Mouse (Mus musculus): ENCODE data around the gene Brip1. TPM values are rescaled to one million over a fixed set of nuclear protein-coding genes. Genes with fewer than 3 reads are reported as not detected.

The Brip1 gene
- polyA plus RNA-seq, 1 experiment from 2014 or later = 11.1 TPM

DNA sequence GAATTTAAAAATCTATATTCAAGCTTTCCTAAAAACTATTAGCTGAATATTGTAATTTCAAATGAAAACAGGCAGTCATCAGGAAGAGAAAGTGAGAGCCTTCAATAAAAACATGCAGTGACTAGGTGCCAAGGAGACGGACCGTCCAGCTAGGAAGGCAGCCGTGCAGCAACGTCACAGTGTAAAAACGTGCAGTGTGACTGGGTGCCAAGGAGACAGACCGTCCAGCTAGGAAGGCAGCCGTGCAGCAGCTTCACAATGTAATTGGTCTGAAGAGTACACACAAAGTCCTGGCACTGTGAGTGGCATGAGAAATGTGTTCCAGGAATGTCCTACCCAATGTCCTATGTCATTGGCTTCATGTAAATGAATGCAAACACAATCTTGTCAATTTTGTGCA is 124.0 kb downstream of the Brip1 start:
- no peak for ATAC-seq (ENCODE audit: low FRiP score, low TSS enrichment)
- Histone ChIP-seq H3K4me2 (replicated peaks; ENCODE audit: low read depth, low read length) (no peak overlapping the region), H3K27me3 (ENCODE audit: insufficient read depth, low read length) (no peaks in the 10 kb centered on the region), H3K4me1 (ENCODE audit: insufficient read depth, low read length) (no peaks in the 10 kb centered on the region), H3K4me3 (ENCODE audit: low read length) (no peak overlapping the region), H3K9me3 (ENCODE audit: low read length) (no peaks in the 10 kb centered on the region), H3K27ac (ENCODE audit: low read length) (no peak overlapping the region), H3K9ac (replicated peaks; ENCODE audit: low read length) (no peak overlapping the region), H3K36me3 (ENCODE audit: insufficient read depth, low read length) (peaks cover 12% of the 10 kb centered on the region)
- WGBS = 86% methylated on average over 7 of the region's 7 CpGs

DNA sequence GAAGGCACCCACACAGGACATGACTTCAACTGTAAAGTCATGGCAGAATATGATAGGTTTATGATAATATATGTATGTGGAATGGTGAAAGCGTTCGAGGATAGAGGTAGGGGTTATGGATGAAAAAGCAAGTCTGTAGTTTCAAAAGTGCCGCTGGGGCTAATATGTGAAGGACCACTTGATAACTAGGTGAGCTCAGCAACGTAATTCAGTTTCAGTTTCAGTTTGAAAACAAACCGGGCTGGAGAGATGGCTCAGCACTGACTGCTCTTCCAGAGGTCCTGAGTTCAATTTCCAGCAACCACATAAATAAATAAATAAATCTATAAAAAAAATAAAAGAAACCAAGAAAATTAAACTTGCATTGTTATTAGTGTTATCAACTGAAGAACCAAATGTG is 124.6 kb downstream of the Brip1 start:
- Histone ChIP-seq H3K4me1 (ENCODE audit: insufficient read depth, low read length) (no peaks in the 10 kb centered on the region), H3K27me3 (ENCODE audit: insufficient read depth, low read length) (no peaks in the 10 kb centered on the region), H3K36me3 (ENCODE audit: insufficient read depth, low read length) (peaks cover 12% of the 10 kb centered on the region), H3K27ac (ENCODE audit: low read length) (no peak overlapping the region), H3K4me3 (ENCODE audit: low read length) (no peak overlapping the region), H3K4me2 (replicated peaks; ENCODE audit: low read depth, low read length) (no peak overlapping the region), H3K9me3 (ENCODE audit: low read length) (no peaks in the 10 kb centered on the region), H3K9ac (replicated peaks; ENCODE audit: low read length) (no peak overlapping the region)
- 95% methylated on average over 5 of the region's 5 CpGs for WGBS
- ATAC-seq (ENCODE audit: low FRiP score, low TSS enrichment) = no peak

DNA sequence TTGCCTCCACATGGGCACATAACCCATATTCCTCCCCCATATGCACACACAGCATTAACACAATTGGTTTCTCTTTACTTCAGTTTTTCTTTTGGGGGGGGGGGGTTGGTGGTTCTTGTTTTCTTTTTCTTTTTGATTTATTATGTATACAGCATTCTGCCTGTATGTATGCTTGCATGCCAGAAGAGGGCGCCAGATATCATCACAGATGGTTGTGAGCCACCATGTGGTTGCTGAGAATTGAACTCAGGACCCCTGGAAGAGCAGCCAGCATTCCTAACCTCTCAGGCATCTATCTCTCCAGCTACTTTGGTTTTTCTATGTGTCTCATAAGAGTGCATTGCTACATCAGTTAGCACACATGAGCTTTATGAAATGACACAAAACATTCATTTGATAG is 125.6 kb downstream of the Brip1 start:
- no peak for ATAC-seq (ENCODE audit: low FRiP score, low TSS enrichment)
- 73% methylated on average over 1 of the region's 1 CpGs for WGBS

GRCm38 (mm10) chr11:86068651-86069050 is 132.3 kb downstream of the Brip1 start:
- no peak for ATAC-seq (ENCODE audit: low FRiP score, low TSS enrichment)
- Histone ChIP-seq H3K4me1 (ENCODE audit: insufficient read depth, low read length) (0 out of 2 replicates have a peak, but pooled peaks cover 4% of the 10 kb centered on the region), H3K4me3 (ENCODE audit: low read length) (no peak overlapping the region), H3K9ac (replicated peaks; ENCODE audit: low read length) (no peak overlapping the region), H3K36me3 (ENCODE audit: insufficient read depth, low read length) (0 out of 2 replicates have a peak, but pooled peaks cover under 1% of the 10 kb centered on the region), H3K4me2 (replicated peaks; ENCODE audit: low read depth, low read length) (no peak overlapping the region), H3K9me3 (ENCODE audit: low read length) (no peaks in the 10 kb centered on the region), H3K27ac (ENCODE audit: low read length) (peak overlapping the region; percentile 5; the same call in 1 of the 2 replicates), H3K27me3 (ENCODE audit: insufficient read depth, low read length) (no peaks in the 10 kb centered on the region)
- WGBS = 52% methylated on average over 6 of the region's 6 CpGs

More for the DNA sequence above, 125.6 kb downstream of the Brip1 start:
- Histone ChIP-seq H3K4me3 (ENCODE audit: low read length) (no peak overlapping the region), H3K36me3 (ENCODE audit: insufficient read depth, low read length) (peaks cover 12% of the 10 kb centered on the region), H3K27ac (ENCODE audit: low read length) (no peak overlapping the region), H3K27me3 (ENCODE audit: insufficient read depth, low read length) (no peaks in the 10 kb centered on the region), H3K4me1 (ENCODE audit: insufficient read depth, low read length) (no peaks in the 10 kb centered on the region), H3K9me3 (ENCODE audit: low read length) (no peaks in the 10 kb centered on the region), H3K4me2 (replicated peaks; ENCODE audit: low read depth, low read length) (no peak overlapping the region), H3K9ac (replicated peaks; ENCODE audit: low read length) (no peak overlapping the region)

GRCm38 (mm10) chr11:86067154-86067553 is 133.8 kb downstream of the Brip1 start:
- 79% methylated on average over 8 of the region's 8 CpGs for WGBS
- Histone ChIP-seq H3K9ac (replicated peaks; ENCODE audit: low read length) (no peak overlapping the region), H3K4me2 (replicated peaks; ENCODE audit: low read depth, low read length) (no peak overlapping the region), H3K36me3 (ENCODE audit: insufficient read depth, low read length) (0 out of 2 replicates have a peak, but pooled peaks cover 3% of the 10 kb centered on the region), H3K27ac (ENCODE audit: low read length) (no peak overlapping the region), H3K4me1 (ENCODE audit: insufficient read depth, low read length) (0 out of 2 replicates have a peak, but pooled peaks cover 4% of the 10 kb centered on the region), H3K27me3 (ENCODE audit: insufficient read depth, low read length) (no peaks in the 10 kb centered on the region), H3K9me3 (ENCODE audit: low read length) (no peaks in the 10 kb centered on the region), H3K4me3 (ENCODE audit: low read length) (no peak overlapping the region)
- ATAC-seq (ENCODE audit: low FRiP score, low TSS enrichment) = no peak

DNA sequence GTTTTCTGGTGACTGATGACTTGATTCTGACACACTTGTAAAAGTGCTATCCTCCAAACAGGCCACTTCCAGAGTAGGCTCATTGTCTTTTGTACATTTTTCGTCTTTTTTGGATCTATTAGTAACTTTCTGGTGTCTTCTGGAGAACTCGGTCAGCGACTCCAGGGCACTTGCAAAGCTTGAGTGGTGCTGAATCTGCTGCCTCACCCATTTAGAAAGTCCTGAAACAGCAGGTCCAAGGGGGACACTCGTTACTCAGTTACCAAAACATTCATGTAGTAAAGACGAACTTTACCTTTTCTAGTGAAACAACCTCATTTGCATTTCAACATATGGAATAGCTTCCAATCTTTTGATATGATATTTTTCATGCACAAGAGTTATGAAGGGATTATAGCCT is 136.1 kb downstream of the Brip1 start:
- no peak overlapping the region for H3K27ac ChIP-seq (ENCODE audit: low read length)
- 85% methylated on average over 5 of the region's 5 CpGs for WGBS

DNA sequence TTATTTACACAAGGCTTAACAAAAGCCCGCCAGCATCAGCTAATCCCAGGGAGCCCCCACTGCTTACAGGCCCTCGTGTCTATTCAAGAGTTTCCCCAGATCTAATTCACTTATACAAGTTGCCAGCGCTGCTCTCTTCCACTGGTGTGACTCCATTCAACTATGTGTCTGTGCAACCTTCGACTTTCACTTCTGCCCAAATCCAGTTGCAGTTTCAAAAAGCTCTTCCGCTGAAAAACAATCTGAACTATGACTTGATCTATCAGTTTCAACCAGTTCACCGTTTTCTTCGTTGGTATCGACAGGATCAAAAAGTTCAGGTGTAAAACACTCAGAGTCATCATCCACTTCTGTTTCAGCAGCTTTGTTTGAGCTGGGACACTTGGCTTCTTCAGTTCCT is 139.8 kb downstream of the Brip1 start:
- no peak for ATAC-seq (ENCODE audit: low FRiP score, low TSS enrichment)
- 91% methylated on average over 8 of the region's 8 CpGs for WGBS
- Histone ChIP-seq H3K4me1 (ENCODE audit: insufficient read depth, low read length) (no peaks in the 10 kb centered on the region), H3K9ac (replicated peaks; ENCODE audit: low read length) (no peak overlapping the region), H3K27ac (ENCODE audit: low read length) (no peak overlapping the region), H3K9me3 (ENCODE audit: low read length) (no peaks in the 10 kb centered on the region), H3K36me3 (ENCODE audit: insufficient read depth, low read length) (0 out of 2 replicates have a peak, but pooled peaks cover 3% of the 10 kb centered on the region), H3K4me3 (ENCODE audit: low read length) (no peak overlapping the region), H3K4me2 (replicated peaks; ENCODE audit: low read depth, low read length) (no peak overlapping the region), H3K27me3 (ENCODE audit: insufficient read depth, low read length) (no peaks in the 10 kb centered on the region)

More for the DNA sequence above, 136.1 kb downstream of the Brip1 start:
- Histone ChIP-seq H3K9me3 (ENCODE audit: low read length) (no peaks in the 10 kb centered on the region), H3K27me3 (ENCODE audit: insufficient read depth, low read length) (no peaks in the 10 kb centered on the region), H3K4me1 (ENCODE audit: insufficient read depth, low read length) (0 out of 2 replicates have a peak, but pooled peaks cover 4% of the 10 kb centered on the region), H3K4me3 (ENCODE audit: low read length) (no peak overlapping the region), H3K36me3 (ENCODE audit: insufficient read depth, low read length) (0 out of 2 replicates have a peak, but pooled peaks cover 3% of the 10 kb centered on the region), H3K9ac (replicated peaks; ENCODE audit: low read length) (no peak overlapping the region), H3K4me2 (replicated peaks; ENCODE audit: low read depth, low read length) (no peak overlapping the region)
- ATAC-seq (ENCODE audit: low FRiP score, low TSS enrichment) = no peak

DNA sequence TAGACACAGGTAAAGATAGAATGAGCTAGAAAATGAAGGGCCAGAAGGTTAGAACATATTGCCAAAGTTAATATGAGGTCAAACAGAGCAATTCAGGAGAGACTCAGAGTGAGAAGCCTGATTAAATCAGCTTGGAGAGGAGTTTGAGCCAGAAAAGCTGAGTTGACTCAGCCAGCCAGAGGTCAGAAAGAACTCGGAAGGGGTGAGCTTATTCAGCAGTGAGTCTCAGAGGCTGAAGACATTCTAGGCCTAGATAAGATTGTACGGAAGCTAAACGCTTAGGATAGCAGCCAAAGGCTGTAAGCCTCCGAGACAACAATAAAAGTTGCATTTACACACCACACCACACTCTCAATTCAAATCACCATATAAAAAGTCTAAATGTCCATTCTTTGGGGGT is 141.9 kb downstream of the Brip1 start:
- no peak overlapping the region for H3K9ac ChIP-seq (replicated peaks; ENCODE audit: low read length)
- H3K4me3 ChIP-seq (ENCODE audit: low read length) = no peak overlapping the region
- ATAC-seq (ENCODE audit: low FRiP score, low TSS enrichment) = no peak
- H3K36me3 ChIP-seq (ENCODE audit: insufficient read depth, low read length) = 0 out of 2 replicates have a peak, but pooled peaks cover 3% of the 10 kb centered on the region
- H3K4me2 ChIP-seq (replicated peaks; ENCODE audit: low read depth, low read length) = no peak overlapping the region
- H3K27ac ChIP-seq (ENCODE audit: low read length) = no peak overlapping the region
- H3K27me3 ChIP-seq (ENCODE audit: insufficient read depth, low read length) = no peaks in the 10 kb centered on the region
- no peaks in the 10 kb centered on the region for H3K9me3 ChIP-seq (ENCODE audit: low read length)
- H3K4me1 ChIP-seq (ENCODE audit: insufficient read depth, low read length) = no peaks in the 10 kb centered on the region
- 65% methylated on average over 4 of the region's 4 CpGs for WGBS

DNA sequence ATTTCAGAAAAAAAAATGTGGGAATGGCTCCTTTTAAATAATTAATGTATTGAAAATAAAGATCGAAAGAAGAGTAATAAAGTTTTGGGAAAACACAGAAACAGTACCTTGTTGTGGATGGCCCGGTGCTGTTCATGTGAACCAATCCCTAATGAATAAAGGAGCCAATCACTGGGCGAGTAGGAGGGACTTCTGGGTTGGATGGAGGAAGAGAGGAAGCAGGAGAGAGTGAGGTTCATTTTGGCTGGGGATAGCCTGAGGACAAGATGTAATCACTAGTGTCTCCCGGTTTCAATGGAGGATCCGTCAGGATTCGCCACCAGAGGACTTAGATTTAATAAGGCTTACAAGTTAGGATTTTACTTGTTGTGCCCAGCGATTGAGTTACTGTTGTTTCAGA is 145.2 kb downstream of the Brip1 start:
- H3K4me2 ChIP-seq (replicated peaks; ENCODE audit: low read depth, low read length) = no peak overlapping the region
- H3K9ac ChIP-seq (replicated peaks; ENCODE audit: low read length) = no peak overlapping the region
- WGBS = 75% methylated on average over 7 of the region's 7 CpGs
- H3K4me1 ChIP-seq (ENCODE audit: insufficient read depth, low read length) = no peaks in the 10 kb centered on the region
- H3K9me3 ChIP-seq (ENCODE audit: low read length) = no peaks in the 10 kb centered on the region
- no peaks in the 10 kb centered on the region for H3K36me3 ChIP-seq (ENCODE audit: insufficient read depth, low read length)
- H3K27me3 ChIP-seq (ENCODE audit: insufficient read depth, low read length) = no peaks in the 10 kb centered on the region
- ATAC-seq (ENCODE audit: low FRiP score, low TSS enrichment) = no peak
- no peak overlapping the region for H3K27ac ChIP-seq (ENCODE audit: low read length)
- H3K4me3 ChIP-seq (ENCODE audit: low read length) = no peak overlapping the region

- no peak overlapping the region for H3K4me2 ChIP-seq (replicated peaks; ENCODE audit: low read depth, low read length)
- no peaks in the 10 kb centered on the region for H3K27me3 ChIP-seq (ENCODE audit: insufficient read depth, low read length)
- H3K9me3 ChIP-seq (ENCODE audit: low read length) = no peaks in the 10 kb centered on the region
- H3K4me1 ChIP-seq (ENCODE audit: insufficient read depth, low read length) = no peaks in the 10 kb centered on the region
- ATAC-seq (ENCODE audit: low FRiP score, low TSS enrichment) = no peak
- WGBS = 41% methylated on average over 6 of the region's 6 CpGs
- H3K36me3 ChIP-seq (ENCODE audit: insufficient read depth, low read length) = no peaks in the 10 kb centered on the region
- no peak overlapping the region for H3K9ac ChIP-seq (replicated peaks; ENCODE audit: low read length)
- no peak overlapping the region for H3K27ac ChIP-seq (ENCODE audit: low read length)
- H3K4me3 ChIP-seq (ENCODE audit: low read length) = no peak overlapping the region
Observed at GRCm38 (mm10) chr11:86051383-86051782, 149.6 kb downstream of the Brip1 start.

Measured in kidney, embryonic 16.5 days (tissue).